Mouse (Mus musculus) myocyte (in vitro differentiated cells): Measurements from ENCODE around the gene Cckar. TPM values are rescaled to one million over a fixed set of nuclear protein-coding genes. Genes with fewer than 3 reads are reported as not detected.
A peak's percentile ranks its signal among the peaks of the same experiment; 100 is the strongest.

Experiments used
- H3K27me3 ChIP-seq: one replicate; pipeline ENCODE4 v1.6.1; 2011; ENCODE audit not compliant: control insufficient read depth, insufficient read depth, insufficient read length
- H3K36me3 ChIP-seq: one replicate; pipeline ENCODE4 v1.6.1; 2011; ENCODE audit not compliant: control insufficient read depth, insufficient read depth
- H3K4me2 ChIP-seq: one replicate; pipeline ENCODE4 v1.6.1; 2011; ENCODE audit warnings: low read depth, control low read depth
- H3K4me3 ChIP-seq: one replicate; pipeline ENCODE4 v1.5.1; 2011; ENCODE audit warnings: mild to moderate bottlenecking, control low read depth, moderate library complexity
- H3K79me2 ChIP-seq: one replicate; pipeline ENCODE4 v1.6.1; 2011; ENCODE audit not compliant: control insufficient read depth, insufficient read depth
- H3ac ChIP-seq: one replicate; pipeline ENCODE4 v1.6.1; 2011; ENCODE audit not compliant: control insufficient read depth, insufficient read length
- CEBPB ChIP-seq: IDR thresholded peaks from 2 replicates; pipeline ENCODE4 v1.6.1; 2011; ENCODE audit warnings: mild to moderate bottlenecking, moderate library complexity; ENCODE audit not compliant: poor library complexity, insufficient read depth, severe bottlenecking
- E2F4 ChIP-seq: IDR thresholded peaks from one replicate; pipeline ENCODE4 v1.6.1; 2011; ENCODE audit warnings: mild to moderate bottlenecking, control low read depth, moderate library complexity; ENCODE audit not compliant: insufficient read depth
- MAX ChIP-seq: IDR thresholded peaks from one replicate; pipeline ENCODE4 v1.6.1; 2011; ENCODE audit warnings: low read depth, mild to moderate bottlenecking, control low read depth
- MYOD1 ChIP-seq, 3 experiments: IDR thresholded peaks; one replicate each; pipeline ENCODE4 v1.6.1; 2011; ENCODE audit warnings: control low read depth in 2 of 3, low read depth in 2 of 3, mild to moderate bottlenecking in 2 of 3, moderate library complexity in 1 of 3; ENCODE audit not compliant: insufficient read length in 2 of 3, control insufficient read depth in 1 of 3
- MYOG ChIP-seq, 3 experiments: IDR thresholded peaks; one replicate each; pipeline ENCODE4 v1.6.1; 2011; ENCODE audit warnings: control low read depth in 2 of 3, low read depth in 2 of 3, mild to moderate bottlenecking in 2 of 3; ENCODE audit not compliant: insufficient read length in 2 of 3, control insufficient read depth in 1 of 3, insufficient read depth in 1 of 3
- POLR2A ChIP-seq: IDR thresholded peaks from one replicate; pipeline ENCODE4 v1.6.1; 2011; ENCODE audit warnings: low read depth, mild to moderate bottlenecking, control low read depth, moderate library complexity; ENCODE audit not compliant: insufficient read length
- POLR2AphosphoS2 ChIP-seq: IDR thresholded peaks from one replicate; pipeline ENCODE4 v1.6.1; 2011; ENCODE audit warnings: low read depth, control low read depth; ENCODE audit not compliant: insufficient read length
- REST ChIP-seq: IDR thresholded peaks from one replicate; pipeline ENCODE4 v1.6.1; 2011; ENCODE audit warnings: mild to moderate bottlenecking, control low read depth, moderate library complexity; ENCODE audit not compliant: insufficient read depth, insufficient read length
- SRF ChIP-seq: IDR thresholded peaks from one replicate; pipeline ENCODE4 v1.6.1; 2011; ENCODE audit warnings: low read depth; ENCODE audit not compliant: control insufficient read depth, insufficient read length
- TCF12 ChIP-seq: IDR thresholded peaks from one replicate; pipeline ENCODE4 v1.6.1; 2011; ENCODE audit warnings: mild to moderate bottlenecking, control low read depth; ENCODE audit not compliant: poor library complexity, insufficient read depth, severe bottlenecking
- TCF3 ChIP-seq: IDR thresholded peaks from one replicate; pipeline ENCODE4 v1.6.1; 2011; ENCODE audit warnings: low read depth, control low read depth; ENCODE audit not compliant: insufficient read length
- USF1 ChIP-seq: IDR thresholded peaks from one replicate; pipeline ENCODE4 v1.6.1; 2011; ENCODE audit warnings: low read depth, mild to moderate bottlenecking, control low read depth, moderate library complexity
- polyA plus RNA-seq: library from polyadenylated mRNA; unstranded; fragments of >200 nt; fragmentation: generic; extraction: Trizol; gene quantifications from one replicate; pipeline ENCODE4 v1.2.1, GENCODE M21; 2012; ENCODE audit warnings: missing spikeins

Cckar gene
- polyA plus RNA-seq, 1 experiment: not detected

- Histone ChIP-seq H3K27me3 (no peaks in the 10 kb centered on the region), H3ac (no peak overlapping the region), H3K36me3 (no peaks in the 10 kb centered on the region), H3K4me2 (no peak overlapping the region), H3K4me3 (no peak overlapping the region), H3K79me2 (no peaks in the 10 kb centered on the region)
- TF ChIP-seq SRF: no peak
- TF ChIP-seq MAX: no peak
- TF ChIP-seq POLR2A: no peak
These were observed 37.1 kb downstream of the Cckar start for GRCm38 (mm10) chr5:53670321-53670938.

DNA sequence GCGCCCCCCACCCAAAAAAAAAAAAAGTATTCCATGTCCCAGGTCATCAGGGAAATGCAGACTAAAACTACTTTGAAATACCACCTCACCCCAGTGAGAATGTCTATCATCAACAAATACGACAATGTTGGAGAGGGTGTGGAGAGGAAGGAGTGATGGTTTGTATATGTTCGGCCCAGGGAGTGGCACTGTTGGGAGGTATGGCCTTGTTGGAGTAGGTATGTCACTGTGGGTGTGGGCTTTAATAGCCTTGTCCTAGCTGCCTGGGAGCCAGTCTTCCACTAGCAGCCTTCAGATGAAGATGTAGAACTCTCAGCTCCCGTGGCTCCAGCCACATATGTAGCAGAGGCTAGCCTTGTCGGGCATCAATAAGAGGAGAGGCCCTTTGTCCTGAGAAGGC, 39.5 kb downstream of the Cckar start:
- Histone ChIP-seq H3K79me2 (no peaks in the 10 kb centered on the region), H3K36me3 (no peaks in the 10 kb centered on the region), H3K4me3 (no peak overlapping the region), H3K4me2 (no peak overlapping the region), H3K27me3 (no peaks in the 10 kb centered on the region), H3ac (no peak overlapping the region)
- TF ChIP-seq USF1: no peak

GRCm38 (mm10) chr5:53663665-53664064, 43.8 kb downstream of the Cckar start:
- TF ChIP-seq POLR2AphosphoS2 (peak; percentile 74), REST (no peak)
- Histone ChIP-seq H3ac (no peak overlapping the region), H3K27me3 (no peaks in the 10 kb centered on the region), H3K36me3 (peaks cover 14% of the 10 kb centered on the region), H3K4me2 (no peak overlapping the region), H3K79me2 (no peaks in the 10 kb centered on the region), H3K4me3 (no peak overlapping the region)

DNA sequence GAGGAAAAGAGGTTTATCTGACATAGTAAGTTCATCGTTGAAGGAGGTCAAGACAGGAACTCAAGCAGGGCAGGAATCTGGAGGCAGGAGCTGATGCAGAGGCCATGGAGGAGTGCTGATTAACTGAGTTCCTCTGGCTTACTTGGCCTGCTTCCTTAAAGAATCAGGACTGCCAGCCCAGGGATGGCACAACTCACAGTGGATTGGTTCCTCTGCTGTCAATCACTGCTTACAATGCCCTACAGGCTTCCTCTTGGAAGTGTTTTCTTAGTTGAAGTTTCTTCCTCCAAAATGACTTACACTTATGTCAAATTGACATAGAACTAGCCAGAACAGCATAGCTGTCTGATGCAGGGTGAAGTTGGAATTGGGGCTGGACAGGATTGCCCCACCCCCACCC, 45.1 kb downstream of the Cckar start:
- Histone ChIP-seq H3ac (no peak overlapping the region), H3K4me2 (no peak overlapping the region), H3K79me2 (no peaks in the 10 kb centered on the region), H3K36me3 (peaks cover 20% of the 10 kb centered on the region), H3K4me3 (no peak overlapping the region), H3K27me3 (no peaks in the 10 kb centered on the region)
- TF ChIP-seq REST (no peak), POLR2AphosphoS2 (peak; percentile 87)

- Histone ChIP-seq H3K36me3 (peaks cover 29% of the 10 kb centered on the region), H3K4me3 (no peak overlapping the region), H3K27me3 (no peaks in the 10 kb centered on the region), H3K79me2 (no peaks in the 10 kb centered on the region), H3K4me2 (no peak overlapping the region), H3ac (no peak overlapping the region)
- peak; percentile 87 for TF ChIP-seq POLR2AphosphoS2
- TF ChIP-seq MYOG (IDR thresholded peaks at IDR 0.05; ENCODE audit: control insufficient read depth in 1 of 3, insufficient read depth in 1 of 3, insufficient read length in 2 of 3, low read depth in 2 of 3): no peak
- no peak for TF ChIP-seq REST
- no peak for TF ChIP-seq MAX
- TF ChIP-seq CEBPB: no peak
- TF ChIP-seq MYOD1 (IDR thresholded peaks at IDR 0.05; ENCODE audit: control insufficient read depth in 1 of 3, insufficient read length in 2 of 3, low read depth in 2 of 3): no peak
These were observed 46.0 kb downstream of the Cckar start for GRCm38 (mm10) chr5:53661508-53661907.

- TF ChIP-seq POLR2AphosphoS2 (no peak), MYOD1 (IDR thresholded peaks at IDR 0.05; ENCODE audit: control insufficient read depth in 1 of 3, insufficient read length in 2 of 3, low read depth in 2 of 3) (no peak), TCF12 (no peak), USF1 (no peak), SRF (no peak), MAX (no peak), TCF3 (no peak), REST (no peak), POLR2A (no peak), CEBPB (no peak), E2F4 (no peak)
- H3K4me3 ChIP-seq: no peak overlapping the region
- H3K79me2 ChIP-seq: no peaks in the 10 kb centered on the region
- peaks cover 37% of the 10 kb centered on the region for H3K36me3 ChIP-seq
- H3K4me2 ChIP-seq: no peak overlapping the region
- no peak overlapping the region for H3ac ChIP-seq
- H3K27me3 ChIP-seq: no peaks in the 10 kb centered on the region
These were observed 49.6 kb downstream of the Cckar start for GRCm38 (mm10) chr5:53657925-53658324.
